Mouse (Mus musculus): ENCODE data around the gene Lrrc20.

DNA sequence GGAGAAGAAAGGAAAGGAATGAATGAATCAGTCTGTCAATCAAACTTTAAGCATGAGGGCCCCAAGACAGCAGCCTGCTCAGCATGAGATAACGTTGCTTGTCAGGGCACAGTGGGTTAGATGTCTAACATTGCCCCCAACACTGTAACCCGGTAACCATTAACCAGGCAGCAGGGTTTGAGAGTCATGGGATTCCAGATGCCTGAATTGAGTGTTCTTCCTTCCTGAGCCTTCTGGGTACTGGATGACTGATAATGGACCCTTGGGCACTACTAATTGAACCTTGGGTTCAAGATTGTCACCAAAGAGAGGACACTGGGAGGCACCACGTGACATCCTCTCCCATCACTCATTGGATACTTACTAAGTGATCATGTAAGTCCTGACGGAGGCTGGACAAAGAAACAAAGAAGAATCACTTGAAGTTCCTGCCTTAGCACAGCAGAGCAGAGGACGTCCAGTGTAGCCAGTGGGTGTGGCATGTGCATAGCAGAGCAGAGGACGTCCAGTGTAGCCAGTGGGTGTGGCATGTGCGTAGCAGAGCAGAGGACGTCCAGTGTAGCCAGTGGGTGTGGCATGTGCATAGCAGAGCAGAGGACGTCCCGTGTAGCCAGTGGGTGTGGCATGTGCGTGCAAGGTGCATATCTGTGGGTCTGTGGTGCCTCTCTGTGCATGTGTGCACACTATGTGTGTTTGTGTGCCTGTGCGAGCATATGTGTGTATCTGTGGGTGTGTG, 68.7 kb downstream of the Lrrc20 start:
- TF ChIP-seq CTCF (IDR thresholded peaks at IDR 0.05; ENCODE audit: low read depth, low read length) (no peak), GATA1 (IDR thresholded peaks at IDR 0.05; ENCODE audit: borderline replicate concordance, low read length) (no peak), TAL1 (conservative IDR thresholded peaks at IDR 0.05; ENCODE audit: low read depth, low read length) (no peak)
